Mouse (Mus musculus) B cell, adult 67 days (primary cell): ENCODE results near the gene Tbl2. TPM values are rescaled to one million over a fixed set of nuclear protein-coding genes. Genes with fewer than 3 reads are reported as not detected.

Experiments
- total RNA-seq, 2 experiments: library from RNA; stranded (reverse); gene quantifications; 4 replicates each; pipeline ENCODE4 v1.2.4; 2023

Tbl2 gene
- total RNA-seq: 10 to 100 TPM; 14.6 to 21.7 TPM

DNA sequence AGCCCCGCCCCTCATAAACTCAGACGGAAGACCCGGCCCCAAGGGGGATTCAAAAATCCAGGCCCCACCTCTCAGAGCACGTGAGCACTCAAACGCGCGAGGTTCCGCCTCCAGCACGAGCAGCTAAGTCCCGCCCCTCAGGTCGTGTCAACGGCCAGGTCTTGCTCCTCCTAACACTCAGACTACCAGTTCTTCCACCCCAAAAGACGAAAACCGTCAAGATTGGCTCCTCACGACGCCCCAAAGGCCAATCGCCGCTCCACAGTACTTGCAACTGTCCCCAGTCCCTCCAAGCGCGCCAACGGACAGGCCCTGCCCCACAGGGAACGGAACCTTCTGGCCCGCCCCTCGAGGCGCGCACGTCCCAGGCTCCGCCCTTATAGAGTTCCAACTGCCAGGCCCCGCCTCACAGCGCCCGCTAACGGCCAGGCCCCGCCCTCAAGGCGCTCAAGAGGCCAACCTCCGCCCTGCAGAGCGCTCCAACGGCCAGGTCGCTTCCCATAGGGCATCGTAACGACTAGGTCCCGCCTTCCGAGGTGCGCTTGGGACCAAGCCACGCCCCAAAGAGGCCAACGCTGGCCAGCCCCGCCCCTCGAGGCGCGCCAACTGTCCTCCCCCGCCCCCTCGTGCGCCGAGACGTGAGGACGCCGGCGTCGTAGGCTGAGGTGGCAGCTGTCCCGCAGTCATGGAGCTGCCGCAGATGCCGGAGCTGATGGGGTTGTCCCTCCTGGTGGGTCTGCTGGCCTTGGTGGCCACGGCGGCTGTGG is at the start of gene Tbl2:
Gene Tbl2, plus strand, starts transcription at position 605 of the 767 bp plus-strand sequence.

DNA sequence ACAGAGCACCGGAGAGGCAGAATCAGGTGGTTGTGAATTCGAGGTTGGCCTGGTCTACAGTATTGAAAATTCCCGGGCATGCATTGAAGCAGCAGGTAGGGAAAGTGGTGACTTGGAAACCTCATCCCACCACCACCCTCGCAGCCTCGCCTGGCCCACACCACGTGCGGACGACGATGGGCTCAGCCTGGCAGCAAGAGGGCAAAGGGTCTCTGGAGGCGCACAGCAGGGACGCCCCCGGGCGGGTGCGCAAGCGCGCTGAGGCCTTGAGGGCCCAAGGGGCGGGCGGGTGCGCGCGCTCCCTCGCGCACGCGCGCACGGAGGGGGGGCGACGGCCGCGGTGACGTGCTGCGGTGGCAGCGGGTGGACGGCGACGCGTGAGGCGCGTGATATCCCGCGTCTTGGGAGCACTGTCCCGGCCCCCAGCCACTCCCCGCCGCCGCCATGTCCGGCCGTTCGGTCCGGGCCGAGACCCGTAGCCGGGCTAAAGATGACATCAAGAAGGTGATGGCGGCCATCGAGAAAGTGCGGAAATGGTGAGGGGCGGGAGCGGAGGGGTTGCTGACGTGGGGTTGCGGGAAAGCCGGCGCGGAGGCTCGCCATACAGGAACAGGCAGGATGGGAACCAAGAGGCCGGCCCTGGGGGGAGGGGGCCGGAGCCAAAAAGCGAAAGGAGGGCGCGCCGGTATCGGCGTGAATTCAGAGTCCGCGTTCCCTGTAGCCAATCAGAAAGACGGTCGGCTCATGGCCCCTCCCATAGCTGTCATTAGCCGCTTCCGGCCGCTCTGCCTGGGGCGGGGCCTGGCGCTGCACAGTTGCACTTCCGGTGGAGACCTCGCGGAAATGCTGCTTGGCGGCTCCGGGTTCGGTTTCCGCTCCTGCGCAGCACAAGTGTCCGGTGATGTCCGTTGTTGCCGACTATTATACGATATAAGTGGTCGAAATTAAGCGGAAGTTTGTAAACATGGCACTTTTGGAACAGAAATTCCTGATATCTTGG is 18.9 kb downstream of the Tbl2 start, which contains the start of gene Bcl7b:
Gene Bcl7b, plus strand, starts transcription at position 221 of the 1,000 bp plus-strand sequence.

DNA sequence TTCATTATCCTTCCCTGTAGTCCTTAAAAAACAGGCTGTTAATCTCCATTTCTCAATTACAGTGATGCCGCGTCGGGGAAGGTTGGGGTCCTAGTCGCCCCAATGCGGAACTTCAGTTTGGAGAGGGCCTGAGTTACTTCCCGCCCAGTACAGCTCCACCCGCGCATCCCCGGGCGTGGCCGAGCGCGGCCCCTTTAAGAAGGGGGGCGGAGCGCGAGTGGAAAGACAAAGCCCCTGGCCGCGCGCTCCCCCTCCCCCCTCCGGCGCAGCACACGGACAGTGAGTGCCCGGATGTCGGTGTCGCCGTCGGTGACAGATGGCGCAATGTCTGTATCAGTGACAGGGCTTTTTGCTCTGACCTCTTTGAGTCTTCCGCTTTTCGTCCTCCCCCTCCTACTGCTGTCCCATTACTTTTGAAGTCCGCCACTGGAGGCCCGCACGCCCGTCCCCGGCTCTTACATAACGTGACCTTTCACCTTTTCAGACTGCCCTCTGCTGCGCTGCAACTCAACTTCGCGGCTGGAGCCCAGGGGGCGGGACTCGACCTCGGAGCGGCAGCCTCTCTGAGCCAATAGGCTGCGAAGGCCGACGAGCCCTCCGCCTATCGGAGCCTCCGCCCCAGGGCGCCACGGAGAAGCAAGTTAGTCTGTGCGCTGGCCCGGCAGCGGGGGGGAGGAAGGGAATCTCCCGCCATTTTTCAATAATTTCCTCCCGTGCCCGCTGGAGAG is 37.3 kb downstream of the Tbl2 start, which contains the start of gene Baz1b:
Gene Baz1b, plus strand, starts transcription at position 644 of the 728 bp plus-strand sequence.

Other genes starting within 250 kb of the Tbl2 start
- gene Tmem270, start 242.9 kb upstream of the Tbl2 start, total RNA-seq: not detected
- not detected for gene Cldn13, start 234.1 kb upstream of the Tbl2 start, total RNA-seq
- gene Mettl27, start 217.3 kb upstream of the Tbl2 start, total RNA-seq: 1 to 10 TPM; 1.4 to 2.5 TPM
- not detected for gene Cldn4, start 202.7 kb upstream of the Tbl2 start, total RNA-seq
- not detected for gene Cldn3, start 163.4 kb upstream of the Tbl2 start, total RNA-seq
- gene Abhd11, start 140.5 kb upstream of the Tbl2 start, total RNA-seq: 10 to 100 TPM; 35.0 to 41.7 TPM
- 1 to 10 TPM; 2.7 to 4.2 TPM for gene Stx1a, start 126.2 kb upstream of the Tbl2 start, total RNA-seq
- gene Dnajc30, start 85.5 kb upstream of the Tbl2 start, total RNA-seq: 10 to 100 TPM; 20.1 to 21.2 TPM
- 100 to 1,000 TPM; 105 to 132 TPM for gene Bud23, start 84.7 kb upstream of the Tbl2 start, total RNA-seq
- gene Vps37d, start 71.4 kb upstream of the Tbl2 start, total RNA-seq: under 1 TPM in 1 of 2 experiments, not detected in 1; 0.44 TPM
- not detected for gene Mlxipl, start 59.8 kb upstream of the Tbl2 start, total RNA-seq
- gene Bcl7b, start 18.6 kb downstream of the Tbl2 start, total RNA-seq: 10 to 100 TPM; 65.6 to 69.8 TPM
- 100 to 1,000 TPM; 120 TPM for gene Baz1b, start 37.6 kb downstream of the Tbl2 start, total RNA-seq
- gene Fzd9, start 101.6 kb downstream of the Tbl2 start, total RNA-seq: under 1 TPM in 1 of 2 experiments, not detected in 1; 0.46 TPM
- gene Fkbp6, start 200.4 kb downstream of the Tbl2 start, total RNA-seq: under 1 TPM in 1 of 2 experiments, not detected in 1; 0.44 TPM
- not detected for gene Trim50, start 203.6 kb downstream of the Tbl2 start, total RNA-seq
- gene Nsun5, start 220.3 kb downstream of the Tbl2 start, total RNA-seq: 10 to 100 TPM; 40.3 to 51.3 TPM
- gene Pom121, start 244.9 kb downstream of the Tbl2 start, total RNA-seq: 10 to 100 TPM; 60.5 to 62.3 TPM